Comparison of ENCODE assay signal across 9 mouse cellular contexts in genomic region chr13:114964233-114964632, GRCm38 (mm10). TPM values are rescaled to one million over a fixed set of nuclear protein-coding genes. Genes with fewer than 3 reads are reported as not detected.
A peak's percentile ranks its signal among the peaks of the same experiment; 100 is the strongest.
DNase-seq lines count a peak whose midpoint lies in the region; ATAC-seq and TF ChIP-seq lines count a peak whose summit lies in the region.
"Had no signal": no experiment of that assay in that cellular context is flagged by ENCODE, and none has a peak within 500 bp of the region (broad histone marks: within the 10 kb centered on the region; RNA-seq: fewer than 3 reads in every experiment).

No protein-coding gene starts in this region.

- peak; percentile 84 for ATAC-seq in hindbrain, embryonic 12.5 days (ENCODE audit: low FRiP score)
- ATAC-seq in lung, postnatal 0 days: peak; percentile 85

- no peak for TF ChIP-seq EP300 in lung, postnatal 0 days (IDR thresholded peaks at IDR 0.05)

- peak; percentile 87 for DNase-seq in Muller cell, postnatal 12 days (ENCODE audit: inconsistent ontology term)
- DNase-seq in cerebellum, adult 9-10 months: peak; percentile 85
- peak; percentile 49 to 80 for DNase-seq in frontal cortex, postnatal 14 days (ENCODE audit: low spot score in 2 of 2)
- peak; percentile 70 for DNase-seq in layer of hippocampus, adult 9-11 months
- peak; percentile 89 for DNase-seq in lung, postnatal 0 days (ENCODE audit: low spot score)
- DNase-seq in retina, adult 2 months (ENCODE audit: low read depth, low spot score): peak; percentile 44
- peak; percentile 60 for DNase-seq in thymus, postnatal 14 days

- H3K9me3 ChIP-seq in hindbrain, embryonic 12.5 days (replicated peaks): no peaks in the 10 kb centered on the region
- no peaks in the 10 kb centered on the region for H3K9me3 ChIP-seq in lung, postnatal 0 days (ENCODE audit: low read length)

- H3K4me1 ChIP-seq in hindbrain, embryonic 12.5 days: no peaks in the 10 kb centered on the region
- no peaks in the 10 kb centered on the region for H3K4me1 ChIP-seq in lung, postnatal 0 days (ENCODE audit: insufficient read depth, low read depth, low read length)

- 46% methylated on average over 2 of the region's 2 CpGs for WGBS in hindbrain, embryonic 12.5 days
- 44% methylated on average over 2 of the region's 2 CpGs for WGBS in lung, postnatal 0 days

- no peaks in the 10 kb centered on the region for H3K36me3 ChIP-seq in hindbrain, embryonic 12.5 days
- no peaks in the 10 kb centered on the region for H3K36me3 ChIP-seq in lung, postnatal 0 days (ENCODE audit: insufficient read depth, low read length)

- H3K4me2 ChIP-seq in hindbrain, embryonic 12.5 days (replicated peaks): no peak overlapping the region
- H3K4me2 ChIP-seq in lung, postnatal 0 days (replicated peaks; ENCODE audit: low read depth, low read length): no peak overlapping the region

- H3K4me3 ChIP-seq in hindbrain, embryonic 12.5 days: no peak overlapping the region
- H3K4me3 ChIP-seq in lung, postnatal 0 days (ENCODE audit: low read depth, low read length): no peak overlapping the region
- H3K4me3 ChIP-seq: myocyte had no signal

- no peak overlapping the region for H3K27ac ChIP-seq in hindbrain, embryonic 12.5 days
- H3K27ac ChIP-seq in lung, postnatal 0 days (ENCODE audit: low read length): no peak overlapping the region

- H3K27me3 ChIP-seq in hindbrain, embryonic 12.5 days: no peaks in the 10 kb centered on the region
- no peaks in the 10 kb centered on the region for H3K27me3 ChIP-seq in lung, postnatal 0 days (replicated peaks; ENCODE audit: insufficient read depth, low read length)

- no peak overlapping the region for H3K9ac ChIP-seq in hindbrain, embryonic 12.5 days
- H3K9ac ChIP-seq in lung, postnatal 0 days (replicated peaks; ENCODE audit: low read depth): no peak overlapping the region

- TF ChIP-seq CTCF in lung, postnatal 0 days (IDR thresholded peaks at IDR 0.05): peak; percentile 97

RNA-seq across cellular contexts. Expression of gene Itga2, which starts 32.3 kb away (rescaled TPM):
- 2.0 and 2.9 TPM in 2 replicates for polyA plus RNA-seq in hindbrain, embryonic 12.5 days (2016; fragmentation: Nextera tagmentation; extraction: Ambion mirVana)
- polyA plus RNA-seq in lung, postnatal 0 days (2015; fragmentation: Nextera tagmentation; extraction: Ambion mirVana): 15.2 and 18.8 TPM in 2 replicates
